In genomic region chr8:95433124-95433523, GRCm38 (mm10) we compare ENCODE assay signal across 8 mouse cellular contexts. TPM values are rescaled to one million over a fixed set of nuclear protein-coding genes. Genes with fewer than 3 reads are reported as not detected.
A peak's percentile ranks its signal among the peaks of the same experiment; 100 is the strongest.
DNase-seq lines count a peak whose midpoint lies in the region; ATAC-seq and TF ChIP-seq lines count a peak whose summit lies in the region.
"Had no signal": no experiment of that assay in that cellular context is flagged by ENCODE, and none has a peak within 500 bp of the region (broad histone marks: within the 10 kb centered on the region; RNA-seq: fewer than 3 reads in every experiment).

No protein-coding gene starts in this region.

- peaks cover 18% of the 10 kb centered on the region for H3K4me1 ChIP-seq in lung, embryonic 14.5 days (ENCODE audit: insufficient read depth)
- H3K4me1 ChIP-seq in forebrain, embryonic 13.5 days, result peaks cover 64% of the 10 kb centered on the region
- peaks cover 12% of the 10 kb centered on the region for H3K4me1 ChIP-seq in limb, embryonic 11.5 days (ENCODE audit: control insufficient read depth, insufficient read depth, low read length)
- H3K4me1 ChIP-seq in stomach, embryonic 14.5 days (ENCODE audit: control insufficient read depth, insufficient read depth, low read length), result peaks cover 44% of the 10 kb centered on the region

- no peak for ATAC-seq in lung, embryonic 14.5 days (ENCODE audit: insufficient read depth)
- no peak for ATAC-seq in forebrain, embryonic 13.5 days
- ATAC-seq in limb, embryonic 11.5 days (ENCODE audit: insufficient number of reproducible peaks, low FRiP score, low TSS enrichment, low read depth), result no peak
- no peak for ATAC-seq in stomach, embryonic 14.5 days (ENCODE audit: insufficient number of reproducible peaks, insufficient read depth, low FRiP score, low read depth)

- TF ChIP-seq CTCF in lung, embryonic 14.5 days (IDR thresholded peaks at IDR 0.05; ENCODE audit: low read depth), result no peak

- H3K9ac ChIP-seq in lung, embryonic 14.5 days, result peak overlapping the region; percentile 91
- H3K9ac ChIP-seq in forebrain, embryonic 13.5 days, result peak overlapping the region; percentile 94
- H3K9ac ChIP-seq in limb, embryonic 11.5 days (ENCODE audit: low read length), result peak overlapping the region; percentile 37; the same call in 1 of the 2 replicates
- H3K9ac ChIP-seq in stomach, embryonic 14.5 days (replicated peaks; ENCODE audit: low read depth, low read length), result no peak overlapping the region; the same call in 1 of the 2 replicates

- H3K27ac ChIP-seq in lung, embryonic 14.5 days (ENCODE audit: low read depth), result no peak overlapping the region
- no peak overlapping the region for H3K27ac ChIP-seq in forebrain, embryonic 13.5 days
- H3K27ac ChIP-seq in limb, embryonic 11.5 days (replicated peaks; ENCODE audit: low read depth, low read length), result no peak overlapping the region
- H3K27ac ChIP-seq in stomach, embryonic 14.5 days (ENCODE audit: low read length), result no peak overlapping the region
- H3K27ac ChIP-seq: macrophage had no signal

- DNase-seq in lung, embryonic 14.5 days, result no peak
- DNase-seq in lung, postnatal 14 days, result no peak
- DNase-seq in limb, embryonic 11.5 days (ENCODE audit: low spot score), result no peak
- DNase-seq in thymus, postnatal 0 days (ENCODE audit: low spot score), result no peak
- no peak for DNase-seq in frontal cortex, postnatal 10 days (ENCODE audit: low spot score in 2 of 2)

- no peaks in the 10 kb centered on the region for H3K27me3 ChIP-seq in lung, embryonic 14.5 days (ENCODE audit: insufficient read depth, low read length)
- H3K27me3 ChIP-seq in forebrain, embryonic 13.5 days, result no peaks in the 10 kb centered on the region
- H3K27me3 ChIP-seq in limb, embryonic 11.5 days (ENCODE audit: control insufficient read depth, insufficient read depth, low read length), result no peaks in the 10 kb centered on the region
- H3K27me3 ChIP-seq in stomach, embryonic 14.5 days (ENCODE audit: control insufficient read depth, insufficient read depth, low read length), result no peaks in the 10 kb centered on the region

- peak overlapping the region; percentile 89 for H3K4me2 ChIP-seq in lung, embryonic 14.5 days
- H3K4me2 ChIP-seq in forebrain, embryonic 13.5 days, result peak overlapping the region; percentile 81
- peak overlapping the region; percentile 74; the same call in 1 of the 2 replicates for H3K4me2 ChIP-seq in limb, embryonic 11.5 days (ENCODE audit: low read depth, severe bottlenecking)
- peak overlapping the region; percentile 91 for H3K4me2 ChIP-seq in stomach, embryonic 14.5 days (replicated peaks; ENCODE audit: low read depth, low read length)

- no peaks in the 10 kb centered on the region for H3K36me3 ChIP-seq in lung, embryonic 14.5 days (ENCODE audit: insufficient read depth)
- H3K36me3 ChIP-seq in forebrain, embryonic 13.5 days (ENCODE audit: poor library complexity, severe bottlenecking), result peaks cover 2% of the 10 kb centered on the region; the same call in 1 of the 2 replicates
- no peaks in the 10 kb centered on the region for H3K36me3 ChIP-seq in limb, embryonic 11.5 days (ENCODE audit: control insufficient read depth, insufficient read depth, low read length)
- no peaks in the 10 kb centered on the region for H3K36me3 ChIP-seq in stomach, embryonic 14.5 days (ENCODE audit: control insufficient read depth, insufficient read depth, low read length)

- 52% methylated on average over 4 of the region's 4 CpGs for WGBS in lung, embryonic 14.5 days
- WGBS in forebrain, embryonic 13.5 days, result 62% methylated on average over 4 of the region's 4 CpGs
- WGBS in limb, embryonic 11.5 days, result 77% methylated on average over 4 of the region's 4 CpGs
- 57% methylated on average over 4 of the region's 4 CpGs for WGBS in stomach, embryonic 14.5 days

- H3K4me3 ChIP-seq in lung, embryonic 14.5 days (ENCODE audit: low read depth, low read length), result peak overlapping the region; percentile 95
- H3K4me3 ChIP-seq in forebrain, embryonic 13.5 days, result peak overlapping the region; percentile 95
- H3K4me3 ChIP-seq in limb, embryonic 11.5 days (ENCODE audit: low read depth, low read length), result peak overlapping the region; percentile 62
- peak overlapping the region; percentile 95 for H3K4me3 ChIP-seq in stomach, embryonic 14.5 days (ENCODE audit: low read depth, low read length)

- H3K9me3 ChIP-seq in lung, embryonic 14.5 days (ENCODE audit: low read depth, low read length), result no peaks in the 10 kb centered on the region
- no peaks in the 10 kb centered on the region for H3K9me3 ChIP-seq in forebrain, embryonic 13.5 days (replicated peaks)
- no peaks in the 10 kb centered on the region for H3K9me3 ChIP-seq in limb, embryonic 11.5 days (ENCODE audit: control insufficient read depth, low read length)
- no peaks in the 10 kb centered on the region for H3K9me3 ChIP-seq in stomach, embryonic 14.5 days (ENCODE audit: control insufficient read depth, low read depth, low read length)

RNA-seq across cellular contexts. Expression of gene Cfap20, which starts 1.5 kb away (rescaled TPM):
- 162 and 169 TPM in 2 replicates for polyA plus RNA-seq in lung, embryonic 14.5 days (2014; fragmentation: Nextera tagmentation; extraction: Ambion mirVana)
- polyA plus RNA-seq in forebrain, embryonic 13.5 days (2015; fragmentation: Nextera tagmentation; extraction: Ambion mirVana), result 144 and 148 TPM in 2 replicates
- 142 and 143 TPM in 2 replicates for polyA plus RNA-seq in limb, embryonic 11.5 days (2014; fragmentation: Nextera tagmentation; extraction: Ambion mirVana)
- 181 and 187 TPM in 2 replicates for polyA plus RNA-seq in stomach, embryonic 14.5 days (2014; fragmentation: Nextera tagmentation; extraction: Ambion mirVana)
- 94.4 and 104 TPM in 2 replicates for polyA plus RNA-seq in thymus, postnatal 0 days (2015; fragmentation: Nextera tagmentation; extraction: Ambion mirVana)

RNA-seq across cellular contexts. Expression of gene Csnk2a2, which starts 56.7 kb away (rescaled TPM):
- 18.4 and 22.8 TPM in 2 replicates for polyA plus RNA-seq in lung, embryonic 14.5 days (2014; fragmentation: Nextera tagmentation; extraction: Ambion mirVana)
- 11.7 and 12.7 TPM in 2 replicates for polyA plus RNA-seq in forebrain, embryonic 13.5 days (2015; fragmentation: Nextera tagmentation; extraction: Ambion mirVana)
- polyA plus RNA-seq in limb, embryonic 11.5 days (2014; fragmentation: Nextera tagmentation; extraction: Ambion mirVana), result 17.5 and 19.4 TPM in 2 replicates
- polyA plus RNA-seq in stomach, embryonic 14.5 days (2014; fragmentation: Nextera tagmentation; extraction: Ambion mirVana), result 22.0 and 23.9 TPM in 2 replicates
- polyA plus RNA-seq in thymus, postnatal 0 days (2015; fragmentation: Nextera tagmentation; extraction: Ambion mirVana), result 10.7 and 13.9 TPM in 2 replicates
